Comparison of ENCODE assay signal across 17 mouse cellular contexts in the genomic region with DNA sequence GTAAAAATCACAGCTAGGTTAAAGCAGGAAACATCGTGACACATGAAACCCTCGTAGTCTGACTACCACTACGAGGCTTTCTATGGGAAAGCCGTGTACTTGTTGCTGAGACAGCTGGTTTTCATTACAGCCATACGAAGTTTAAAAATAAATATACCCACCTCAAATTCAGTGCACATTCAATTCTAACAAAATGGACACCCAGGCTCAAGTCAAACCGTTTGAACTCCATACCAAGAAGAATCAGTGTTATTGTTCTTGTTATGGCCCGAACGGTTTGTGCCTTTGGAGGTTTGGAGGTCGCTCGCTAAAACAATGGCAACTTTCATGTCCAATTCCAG.
DNase-seq lines count a peak whose midpoint lies in the region; ATAC-seq and TF ChIP-seq lines count a peak whose summit lies in the region.
"Had no signal": no experiment of that assay in that cellular context is flagged by ENCODE, and none has a peak within 500 bp of the region (broad histone marks: within the 10 kb centered on the region; RNA-seq: fewer than 3 reads in every experiment).

No protein-coding gene starts in this region.

- no peak overlapping the region for H3K4me3 ChIP-seq in heart, embryonic 10.5 days
- no peak overlapping the region for H3K4me3 ChIP-seq in neural tube, embryonic 15.5 days (replicated peaks)
- H3K4me3 ChIP-seq in embryonic fibroblast, embryonic 13.5 days (ENCODE audit: insufficient read depth, low read length): no peak overlapping the region
- no peak overlapping the region for H3K4me3 ChIP-seq in neural tube, embryonic 11.5 days (ENCODE audit: low read depth, low read length)
- H3K4me3 ChIP-seq: heart, embryonic 13.5 days had no signal

- H3K4me2 ChIP-seq in neural tube, embryonic 15.5 days: no peak overlapping the region
- H3K4me2 ChIP-seq in neural tube, embryonic 11.5 days (ENCODE audit: low read depth): no peak overlapping the region
- H3K4me2 ChIP-seq: heart, embryonic 13.5 days had no signal

- no peak for DNase-seq in heart, embryonic 10.5 days (ENCODE audit: low spot score)
- no peak for DNase-seq in heart, adult 11 months
- DNase-seq in neural tube, embryonic 10.5 days (ENCODE audit: extremely low spot score, low spot score): peak; percentile 30
- DNase-seq in neural tube, embryonic 11.5 days (ENCODE audit: low spot score): peak; percentile 49
- DNase-seq in adrenal gland, adult (ENCODE audit: inconsistent age in 2 of 2, low spot score in 1 of 2): no peak
- no peak for DNase-seq in cerebellum, adult 11-12 months
- DNase-seq: cerebellum, postnatal 14 days; kidney, adult 18-20 months; kidney, postnatal 36 days; liver; lung, adult 2 months; spleen, adult 18-20 months; thymus, postnatal 4 days had no signal

- peaks cover 11% of the 10 kb centered on the region; the same call in 1 of the 2 replicates for H3K4me1 ChIP-seq in heart, embryonic 10.5 days
- no peaks in the 10 kb centered on the region for H3K4me1 ChIP-seq in neural tube, embryonic 15.5 days
- H3K4me1 ChIP-seq in embryonic fibroblast, embryonic 13.5 days (ENCODE audit: control insufficient read depth, insufficient read depth, low read length): peaks cover 5% of the 10 kb centered on the region; the same call in 1 of the 2 replicates
- H3K4me1 ChIP-seq in neural tube, embryonic 11.5 days (ENCODE audit: control insufficient read depth, insufficient read depth, low read length): 0 out of 2 replicates have a peak, but pooled peaks cover 4% of the 10 kb centered on the region

- no peaks in the 10 kb centered on the region for H3K36me3 ChIP-seq in heart, embryonic 10.5 days
- H3K36me3 ChIP-seq in neural tube, embryonic 15.5 days: no peaks in the 10 kb centered on the region
- H3K36me3 ChIP-seq in neural tube, embryonic 11.5 days (ENCODE audit: control insufficient read depth, insufficient read depth, low read length): no peaks in the 10 kb centered on the region
- H3K36me3 ChIP-seq: heart, embryonic 13.5 days had no signal

- TF ChIP-seq POLR2A in embryonic fibroblast, embryonic 13.5 days (IDR thresholded peaks at IDR 0.05; ENCODE audit: low read depth, low read length): no peak

- H3K27ac ChIP-seq in heart, embryonic 10.5 days: peak overlapping the region; percentile 18; the same call in 1 of the 2 replicates
- no peak overlapping the region for H3K27ac ChIP-seq in neural tube, embryonic 15.5 days (replicated peaks)
- peak overlapping the region; percentile 27; the same call in 1 of the 2 replicates for H3K27ac ChIP-seq in embryonic fibroblast, embryonic 13.5 days (ENCODE audit: insufficient read depth, low read length)
- 0 out of 2 replicates have a peak overlapping the region, but pooled peaks have one; percentile 40 for H3K27ac ChIP-seq in neural tube, embryonic 11.5 days (ENCODE audit: low read depth, low read length)
- H3K27ac ChIP-seq: heart, embryonic 13.5 days had no signal

- no peak overlapping the region for H3K9ac ChIP-seq in neural tube, embryonic 15.5 days (replicated peaks)
- H3K9ac ChIP-seq in neural tube, embryonic 11.5 days (ENCODE audit: low read length): no peak overlapping the region
- H3K9ac ChIP-seq: heart, embryonic 13.5 days had no signal

- no peaks in the 10 kb centered on the region for H3K9me3 ChIP-seq in heart, embryonic 10.5 days
- H3K9me3 ChIP-seq in neural tube, embryonic 15.5 days (replicated peaks): no peaks in the 10 kb centered on the region
- no peaks in the 10 kb centered on the region for H3K9me3 ChIP-seq in neural tube, embryonic 11.5 days (ENCODE audit: control insufficient read depth, low read length)
- H3K9me3 ChIP-seq: heart, embryonic 13.5 days had no signal

- 75% methylated on average over 10 of the region's 10 CpGs for WGBS in heart, embryonic 10.5 days
- WGBS in neural tube, embryonic 15.5 days: 76% methylated on average over 10 of the region's 10 CpGs
- WGBS in neural tube, embryonic 11.5 days: 52% methylated on average over 10 of the region's 10 CpGs

- no peaks in the 10 kb centered on the region for H3K27me3 ChIP-seq in heart, embryonic 10.5 days (ENCODE audit: insufficient read depth, poor library complexity, severe bottlenecking)
- H3K27me3 ChIP-seq in neural tube, embryonic 15.5 days (replicated peaks): no peaks in the 10 kb centered on the region
- no peaks in the 10 kb centered on the region for H3K27me3 ChIP-seq in neural tube, embryonic 11.5 days (ENCODE audit: control insufficient read depth, insufficient read depth, low read length)
- H3K27me3 ChIP-seq: CH12.LX; heart, embryonic 13.5 days had no signal

- no peak for ATAC-seq in neural tube, embryonic 15.5 days (ENCODE audit: low FRiP score)
- ATAC-seq in neural tube, embryonic 11.5 days (ENCODE audit: insufficient read depth, low FRiP score, low TSS enrichment): no peak

- no peak for TF ChIP-seq CTCF in embryonic fibroblast, embryonic 13.5 days (IDR thresholded peaks at IDR 0.05; ENCODE audit: borderline replicate concordance, insufficient read depth, low read length)

Comparison
In these comparisons a context has a peak if more than half of its experiments do, and no peak if none do; other contexts are left out.
1. DNase-seq: peak in neural tube, embryonic 10.5 days (single experiment) and neural tube, embryonic 11.5 days (single experiment); none in heart, embryonic 10.5 days (single experiment), heart, adult 11 months (single experiment), adrenal gland, adult (0 of 2) and cerebellum, adult 11-12 months (single experiment).